Mouse (Mus musculus): ENCODE data around the gene Acss1. TPM values are rescaled to one million over a fixed set of nuclear protein-coding genes. Genes with fewer than 3 reads are reported as not detected.
A peak's percentile ranks its signal among the peaks of the same experiment; 100 is the strongest.

Gene Acss1
- polyA plus RNA-seq, 1 experiment from 2014 or later: 5.6 TPM

- Histone ChIP-seq H3K27me3 (ENCODE audit: control insufficient read depth, insufficient read depth, low read length) (peaks cover 9% of the 10 kb centered on the region), H3K36me3 (ENCODE audit: control insufficient read depth, insufficient read depth, low read length) (no peaks in the 10 kb centered on the region), H3K4me1 (ENCODE audit: control insufficient read depth, insufficient read depth, low read length) (peaks cover 3% of the 10 kb centered on the region; the same call in 1 of the 2 replicates), H3K9me3 (ENCODE audit: control insufficient read depth, low read length) (no peaks in the 10 kb centered on the region), H3K27ac (ENCODE audit: low read depth, low read length) (no peak overlapping the region), H3K9ac (ENCODE audit: low read depth, low read length) (no peak overlapping the region), H3K4me2 (replicated peaks; ENCODE audit: low read depth, low read length) (no peak overlapping the region), H3K4me3 (ENCODE audit: low read length) (no peak overlapping the region)
- 78% methylated on average over 5 of the region's 5 CpGs for WGBS
- ATAC-seq (ENCODE audit: low FRiP score, low TSS enrichment): no peak
These were observed 656 bp upstream of the Acss1 start for GRCm38 (mm10) chr2:150668956-150669355.

GRCm38 (mm10) chr2:150667065-150667819 is 1.1 kb downstream of the Acss1 start:
- no peaks in the 10 kb centered on the region for H3K36me3 ChIP-seq (ENCODE audit: control insufficient read depth, insufficient read depth, low read length)
- H3K4me1 ChIP-seq (ENCODE audit: control insufficient read depth, insufficient read depth, low read length): peaks cover 3% of the 10 kb centered on the region; the same call in 1 of the 2 replicates
- no peaks in the 10 kb centered on the region for H3K9me3 ChIP-seq (ENCODE audit: control insufficient read depth, low read length)
- peak overlapping the region; percentile 64; the same call in 1 of the 2 replicates for H3K9ac ChIP-seq (ENCODE audit: low read depth, low read length)
- H3K4me2 ChIP-seq (replicated peaks; ENCODE audit: low read depth, low read length): peak overlapping the region; percentile 96
- H3K4me3 ChIP-seq (ENCODE audit: low read length): peak overlapping the region; percentile 64
- peaks cover 9% of the 10 kb centered on the region for H3K27me3 ChIP-seq (ENCODE audit: control insufficient read depth, insufficient read depth, low read length)
- WGBS: 2% methylated on average over 17 of the region's 17 CpGs
- no peak overlapping the region for H3K27ac ChIP-seq (ENCODE audit: low read depth, low read length)
- no peak for ATAC-seq (ENCODE audit: low FRiP score, low TSS enrichment)

- no peak for ATAC-seq (ENCODE audit: low FRiP score, low TSS enrichment)
- Histone ChIP-seq H3K9ac (ENCODE audit: low read depth, low read length) (no peak overlapping the region), H3K4me1 (ENCODE audit: control insufficient read depth, insufficient read depth, low read length) (peaks cover 3% of the 10 kb centered on the region; the same call in 1 of the 2 replicates), H3K36me3 (ENCODE audit: control insufficient read depth, insufficient read depth, low read length) (no peaks in the 10 kb centered on the region), H3K4me2 (replicated peaks; ENCODE audit: low read depth, low read length) (peak overlapping the region; percentile 96; the same call in 1 of the 2 replicates), H3K27ac (ENCODE audit: low read depth, low read length) (no peak overlapping the region), H3K27me3 (ENCODE audit: control insufficient read depth, insufficient read depth, low read length) (peaks cover 9% of the 10 kb centered on the region), H3K4me3 (ENCODE audit: low read length) (peak overlapping the region; percentile 64; the same call in 1 of the 2 replicates), H3K9me3 (ENCODE audit: control insufficient read depth, low read length) (no peaks in the 10 kb centered on the region)
- 51% methylated on average over 7 of the region's 7 CpGs for WGBS
These were observed 1.6 kb downstream of the Acss1 start for GRCm38 (mm10) chr2:150666723-150667064.

- WGBS: 52% methylated on average over 10 of the region's 10 CpGs
- no peak overlapping the region for H3K27ac ChIP-seq (ENCODE audit: low read depth, low read length)
- no peaks in the 10 kb centered on the region for H3K36me3 ChIP-seq (ENCODE audit: control insufficient read depth, insufficient read depth, low read length)
- H3K9ac ChIP-seq (ENCODE audit: low read depth, low read length): no peak overlapping the region
- peaks cover 3% of the 10 kb centered on the region; the same call in 1 of the 2 replicates for H3K4me1 ChIP-seq (ENCODE audit: control insufficient read depth, insufficient read depth, low read length)
- no peak overlapping the region for H3K4me2 ChIP-seq (replicated peaks; ENCODE audit: low read depth, low read length)
- H3K4me3 ChIP-seq (ENCODE audit: low read length): no peak overlapping the region
- H3K27me3 ChIP-seq (ENCODE audit: control insufficient read depth, insufficient read depth, low read length): peaks cover 9% of the 10 kb centered on the region
- H3K9me3 ChIP-seq (ENCODE audit: control insufficient read depth, low read length): no peaks in the 10 kb centered on the region
- no peak for ATAC-seq (ENCODE audit: low FRiP score, low TSS enrichment)
These were observed 2.5 kb downstream of the Acss1 start for GRCm38 (mm10) chr2:150665534-150666451.

- no peaks in the 10 kb centered on the region for H3K9me3 ChIP-seq (ENCODE audit: control insufficient read depth, low read length)
- H3K4me3 ChIP-seq (ENCODE audit: low read length): no peak overlapping the region
- no peak overlapping the region for H3K27ac ChIP-seq (ENCODE audit: low read depth, low read length)
- peaks cover 3% of the 10 kb centered on the region; the same call in 1 of the 2 replicates for H3K4me1 ChIP-seq (ENCODE audit: control insufficient read depth, insufficient read depth, low read length)
- H3K36me3 ChIP-seq (ENCODE audit: control insufficient read depth, insufficient read depth, low read length): no peaks in the 10 kb centered on the region
- peaks cover 9% of the 10 kb centered on the region for H3K27me3 ChIP-seq (ENCODE audit: control insufficient read depth, insufficient read depth, low read length)
- ATAC-seq (ENCODE audit: low FRiP score, low TSS enrichment): no peak
- WGBS: 44% methylated on average over 2 of the region's 2 CpGs
- H3K9ac ChIP-seq (ENCODE audit: low read depth, low read length): no peak overlapping the region
- no peak overlapping the region for H3K4me2 ChIP-seq (replicated peaks; ENCODE audit: low read depth, low read length)
These were observed 3.3 kb downstream of the Acss1 start for GRCm38 (mm10) chr2:150665006-150665405.

DNA sequence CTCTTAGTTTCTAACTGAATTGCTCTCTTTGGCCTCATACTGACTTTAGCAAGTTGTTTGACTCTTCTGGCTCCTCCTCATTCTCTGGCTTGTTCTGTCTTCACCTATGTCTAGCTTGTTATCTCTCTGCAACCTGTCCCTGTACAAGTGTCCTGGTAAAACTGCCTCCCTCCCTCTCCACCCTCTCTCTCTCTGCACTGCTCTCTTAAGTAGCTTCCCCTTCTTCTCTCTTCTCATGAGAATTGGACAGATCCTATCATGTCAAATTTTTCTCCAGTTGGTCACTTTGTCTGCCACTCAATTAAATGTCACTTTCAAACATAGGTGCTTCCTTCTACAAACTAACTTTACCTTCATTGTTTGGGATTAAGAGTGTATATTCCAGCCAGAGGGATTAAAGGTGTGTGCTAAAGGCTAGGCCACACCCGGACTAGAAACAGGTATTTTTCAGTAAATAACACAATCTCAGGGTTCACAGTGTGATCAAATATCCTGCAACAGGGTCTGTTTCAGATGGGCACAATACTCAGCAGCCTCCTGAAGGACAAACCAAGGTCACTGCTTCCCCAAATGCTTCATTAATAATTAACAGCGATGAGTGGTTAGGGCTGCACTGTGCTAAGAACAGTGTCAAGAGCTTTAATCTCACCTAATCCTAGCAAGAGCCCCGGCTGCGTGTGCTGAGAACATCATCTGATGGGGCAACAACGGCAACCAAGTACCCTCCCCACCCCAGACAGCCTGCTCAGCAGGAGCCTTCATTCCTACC is 4.0 kb downstream of the Acss1 start:
- no peak overlapping the region for H3K4me3 ChIP-seq (ENCODE audit: low read length)
- H3K36me3 ChIP-seq (ENCODE audit: control insufficient read depth, insufficient read depth, low read length): no peaks in the 10 kb centered on the region
- H3K4me1 ChIP-seq (ENCODE audit: control insufficient read depth, insufficient read depth, low read length): peaks cover 3% of the 10 kb centered on the region; the same call in 1 of the 2 replicates
- ATAC-seq (ENCODE audit: low FRiP score, low TSS enrichment): no peak
- H3K4me2 ChIP-seq (replicated peaks; ENCODE audit: low read depth, low read length): no peak overlapping the region
- H3K27ac ChIP-seq (ENCODE audit: low read depth, low read length): no peak overlapping the region
- no peaks in the 10 kb centered on the region for H3K9me3 ChIP-seq (ENCODE audit: control insufficient read depth, low read length)
- 83% methylated on average over 5 of the region's 5 CpGs for WGBS
- no peak overlapping the region for H3K9ac ChIP-seq (ENCODE audit: low read depth, low read length)
- peaks cover 9% of the 10 kb centered on the region for H3K27me3 ChIP-seq (ENCODE audit: control insufficient read depth, insufficient read depth, low read length)

- Histone ChIP-seq H3K4me3 (ENCODE audit: low read length) (no peak overlapping the region), H3K27me3 (ENCODE audit: control insufficient read depth, insufficient read depth, low read length) (peaks cover 6% of the 10 kb centered on the region), H3K27ac (ENCODE audit: low read depth, low read length) (no peak overlapping the region), H3K9me3 (ENCODE audit: control insufficient read depth, low read length) (no peaks in the 10 kb centered on the region), H3K4me2 (replicated peaks; ENCODE audit: low read depth, low read length) (no peak overlapping the region), H3K9ac (ENCODE audit: low read depth, low read length) (no peak overlapping the region), H3K36me3 (ENCODE audit: control insufficient read depth, insufficient read depth, low read length) (no peaks in the 10 kb centered on the region), H3K4me1 (ENCODE audit: control insufficient read depth, insufficient read depth, low read length) (peaks cover 3% of the 10 kb centered on the region; the same call in 1 of the 2 replicates)
- WGBS: 74% methylated on average over 9 of the region's 9 CpGs
- ATAC-seq (ENCODE audit: low FRiP score, low TSS enrichment): no peak
These were observed 5.0 kb downstream of the Acss1 start for GRCm38 (mm10) chr2:150663255-150663654.

DNA sequence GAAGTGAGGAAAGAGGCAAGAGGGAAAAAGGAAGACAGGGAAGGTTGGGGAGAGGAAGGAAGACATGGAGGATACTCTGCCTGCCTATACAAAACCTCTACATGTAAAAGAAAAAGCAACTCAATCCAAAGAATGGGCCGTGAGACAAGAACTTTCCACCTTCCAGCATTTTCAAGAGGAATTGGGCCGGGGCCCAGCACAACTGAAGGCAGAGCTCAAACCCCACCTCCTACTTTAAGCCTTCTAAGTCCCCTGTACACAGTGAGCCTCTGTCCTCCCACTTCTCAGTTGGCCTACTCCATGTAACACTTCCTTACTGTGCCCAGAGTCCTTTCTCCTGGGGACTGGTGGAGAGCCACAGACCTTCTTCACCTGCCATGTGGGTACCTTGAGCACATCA is 6.3 kb downstream of the Acss1 start:
- H3K4me1 ChIP-seq (ENCODE audit: control insufficient read depth, insufficient read depth, low read length): no peaks in the 10 kb centered on the region
- no peaks in the 10 kb centered on the region for H3K36me3 ChIP-seq (ENCODE audit: control insufficient read depth, insufficient read depth, low read length)
- no peaks in the 10 kb centered on the region; the same call in 1 of the 2 replicates for H3K9me3 ChIP-seq (ENCODE audit: control insufficient read depth, low read length)
- peaks cover 1% of the 10 kb centered on the region for H3K27me3 ChIP-seq (ENCODE audit: control insufficient read depth, insufficient read depth, low read length)
- no peak for ATAC-seq (ENCODE audit: low FRiP score, low TSS enrichment)
- no peak overlapping the region for H3K9ac ChIP-seq (ENCODE audit: low read depth, low read length)
- WGBS: 86% methylated on average over 2 of the region's 2 CpGs
- H3K4me3 ChIP-seq (ENCODE audit: low read length): no peak overlapping the region
- no peak overlapping the region for H3K4me2 ChIP-seq (replicated peaks; ENCODE audit: low read depth, low read length)
- H3K27ac ChIP-seq (ENCODE audit: low read depth, low read length): no peak overlapping the region
